Mouse (Mus musculus): ENCODE data around the gene Slc2a9. TPM values are rescaled to one million over a fixed set of nuclear protein-coding genes. Genes with fewer than 3 reads are reported as not detected.

Gene Slc2a9
- polyA plus RNA-seq, 1 experiment from 2014 or later: 2.3 TPM

DNA sequence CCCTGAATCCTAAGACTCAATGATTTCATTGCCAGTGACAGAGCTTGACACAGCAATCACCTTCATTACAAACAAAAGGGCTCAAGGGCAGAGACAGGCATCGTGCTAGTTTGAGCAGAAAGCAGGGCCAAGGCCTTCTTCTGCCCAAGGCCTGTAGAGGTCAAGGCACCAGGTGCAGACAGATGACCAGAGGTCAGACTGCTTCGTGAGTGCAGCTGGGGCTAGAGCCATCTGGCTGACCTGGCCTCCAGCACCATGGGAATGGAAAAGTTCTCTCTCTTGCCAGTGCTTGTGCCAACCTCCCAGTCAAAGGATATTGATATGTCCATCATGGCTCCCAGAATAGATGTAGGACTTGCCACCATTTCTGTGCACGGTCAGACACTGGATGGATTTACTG is 33.9 kb upstream of the Slc2a9 start:
- no peak overlapping the region for H3K9ac ChIP-seq
- peaks cover 98% of the 10 kb centered on the region for H3K36me3 ChIP-seq (replicated peaks)
- WGBS (ENCODE audit: insufficient replicate concordance): 67% methylated on average over 3 of the region's 3 CpGs

DNA sequence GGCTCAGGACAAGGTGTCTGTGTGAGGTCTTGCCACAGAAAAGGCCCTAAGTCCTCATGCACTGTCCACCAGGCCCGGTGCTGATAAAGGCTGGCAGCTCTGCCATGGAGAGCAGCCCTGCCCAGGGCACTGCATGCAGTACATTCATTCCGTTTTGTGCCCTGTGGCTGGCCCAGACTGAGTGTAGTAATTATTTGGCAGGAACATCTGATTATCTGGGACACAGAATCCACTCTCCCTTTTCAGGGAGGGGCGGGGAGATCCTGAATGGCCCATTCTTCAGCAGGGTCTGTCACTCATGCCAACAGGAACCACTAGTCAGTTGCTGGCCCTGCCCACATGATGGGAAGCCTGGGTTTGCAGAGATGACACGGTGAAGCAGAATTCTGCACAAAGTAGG is 29.1 kb upstream of the Slc2a9 start:
- Histone ChIP-seq H3K36me3 (replicated peaks) (peaks cover 97% of the 10 kb centered on the region), H3K4me2 (no peak overlapping the region), H3K27me3 (no peaks in the 10 kb centered on the region), H3K9ac (no peak overlapping the region), H3K4me1 (replicated peaks) (no peaks in the 10 kb centered on the region), H3K27ac (replicated peaks) (no peak overlapping the region), H3K4me3 (replicated peaks) (no peak overlapping the region), H3K9me3 (replicated peaks) (no peaks in the 10 kb centered on the region)
- ATAC-seq (ENCODE audit: insufficient read depth): no peak
- 77% methylated on average over 4 of the region's 4 CpGs for WGBS (ENCODE audit: insufficient replicate concordance)

More for the DNA sequence above, 33.9 kb upstream of the Slc2a9 start:
- no peaks in the 10 kb centered on the region for H3K27me3 ChIP-seq
- no peak overlapping the region for H3K4me3 ChIP-seq (replicated peaks)
- ATAC-seq (ENCODE audit: insufficient read depth): no peak
- H3K9me3 ChIP-seq (replicated peaks): no peaks in the 10 kb centered on the region
- no peak overlapping the region for H3K27ac ChIP-seq (replicated peaks)
- H3K4me2 ChIP-seq: no peak overlapping the region
- no peaks in the 10 kb centered on the region for H3K4me1 ChIP-seq (replicated peaks)

DNA sequence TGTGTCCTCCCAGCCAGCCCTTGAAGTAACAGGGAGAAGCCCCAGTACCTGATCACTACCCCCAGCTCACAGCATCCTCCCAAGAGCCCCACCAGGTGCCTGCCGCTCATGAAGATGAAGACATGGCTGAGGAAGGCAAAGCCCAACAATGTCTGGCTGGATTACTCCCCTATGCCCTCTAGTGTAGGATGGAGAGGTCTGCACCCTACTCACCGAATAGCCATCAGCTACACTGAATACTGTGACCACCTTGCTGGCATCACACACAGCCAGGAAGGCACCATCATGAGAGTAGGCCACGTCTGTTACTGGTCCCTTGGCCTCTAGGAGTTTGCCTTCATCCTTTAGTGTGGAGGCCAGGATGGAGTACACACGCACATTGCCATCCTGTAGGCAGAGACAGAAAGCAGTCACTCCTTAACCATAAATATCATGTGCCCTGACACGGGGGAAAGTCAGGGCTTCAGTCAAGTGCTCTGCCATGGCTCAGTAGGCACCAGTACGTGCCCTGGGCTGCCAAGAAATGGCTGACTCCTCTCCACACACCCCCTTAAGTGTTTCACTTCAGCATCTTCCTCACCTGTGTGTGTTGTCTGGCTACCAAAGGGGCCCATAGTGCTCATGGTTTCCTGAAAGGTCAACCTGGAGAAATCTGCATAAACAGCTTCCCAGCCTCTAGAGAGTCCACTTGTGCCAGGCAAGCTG is 26.9 kb upstream of the Slc2a9 start:
- peak; percentile 47 for ATAC-seq (ENCODE audit: insufficient read depth)
- H3K36me3 ChIP-seq (replicated peaks): peaks cover 97% of the 10 kb centered on the region
- WGBS (ENCODE audit: insufficient replicate concordance): 71% methylated on average over 6 of the region's 6 CpGs

DNA sequence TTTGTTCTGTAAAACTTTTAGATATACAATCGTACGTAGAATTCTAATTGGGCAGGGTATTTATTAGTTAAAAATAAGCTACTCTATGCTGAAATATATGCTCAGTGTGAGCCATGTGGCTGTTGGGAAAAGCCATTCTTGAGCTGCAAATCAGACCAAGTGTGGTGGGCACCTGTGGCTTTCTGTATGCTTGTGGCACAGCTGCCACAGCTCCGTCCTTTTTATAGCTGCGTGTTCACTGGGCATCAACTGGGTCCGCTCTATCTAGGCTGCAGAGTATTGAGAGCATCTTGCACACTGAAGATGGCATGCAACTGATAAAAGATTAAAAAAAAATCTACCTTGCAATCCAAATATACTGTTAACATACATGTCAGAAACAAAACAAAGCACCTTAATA is 20.0 kb upstream of the Slc2a9 start:
- Histone ChIP-seq H3K4me3 (replicated peaks) (no peak overlapping the region), H3K36me3 (replicated peaks) (peaks cover 54% of the 10 kb centered on the region), H3K9me3 (replicated peaks) (no peaks in the 10 kb centered on the region), H3K4me2 (no peak overlapping the region), H3K27ac (replicated peaks) (no peak overlapping the region), H3K27me3 (no peaks in the 10 kb centered on the region), H3K4me1 (replicated peaks) (no peaks in the 10 kb centered on the region), H3K9ac (no peak overlapping the region)
- no peak for ATAC-seq (ENCODE audit: insufficient read depth)
- WGBS (ENCODE audit: insufficient replicate concordance): 79% methylated on average over 5 of the region's 5 CpGs

More for the DNA sequence above, 26.9 kb upstream of the Slc2a9 start:
- Histone ChIP-seq H3K4me3 (replicated peaks) (no peak overlapping the region), H3K27me3 (no peaks in the 10 kb centered on the region), H3K9ac (no peak overlapping the region), H3K9me3 (replicated peaks) (no peaks in the 10 kb centered on the region), H3K4me2 (no peak overlapping the region), H3K27ac (replicated peaks) (no peak overlapping the region), H3K4me1 (replicated peaks) (no peaks in the 10 kb centered on the region)

DNA sequence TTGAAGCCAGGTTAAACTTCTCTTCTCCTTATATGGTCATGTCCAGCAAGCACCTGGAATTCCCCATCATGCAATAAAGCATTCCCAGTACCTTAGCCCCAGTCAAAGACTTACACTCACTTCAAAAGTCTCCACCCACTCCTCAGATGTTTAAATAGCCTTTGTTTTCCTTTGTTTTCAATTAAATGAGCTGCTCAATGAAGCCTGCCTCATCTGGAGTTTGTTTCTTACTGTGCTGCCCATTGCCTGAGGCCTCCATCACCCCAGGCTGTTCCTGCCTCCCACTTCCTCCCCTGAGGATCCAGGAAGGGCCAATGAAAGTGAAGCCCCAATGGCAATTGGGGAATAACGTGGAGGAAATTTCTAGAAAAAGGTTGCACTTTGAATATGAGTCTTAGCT is 17.9 kb upstream of the Slc2a9 start:
- ATAC-seq (ENCODE audit: insufficient read depth): no peak
- Histone ChIP-seq H3K9me3 (replicated peaks) (no peaks in the 10 kb centered on the region), H3K4me1 (replicated peaks) (peaks cover 4% of the 10 kb centered on the region), H3K4me3 (replicated peaks) (no peak overlapping the region), H3K27me3 (no peaks in the 10 kb centered on the region), H3K9ac (no peak overlapping the region), H3K4me2 (no peak overlapping the region), H3K36me3 (replicated peaks) (peaks cover 40% of the 10 kb centered on the region), H3K27ac (replicated peaks) (no peak overlapping the region)
- 41% methylated on average over 1 of the region's 1 CpGs for WGBS (ENCODE audit: insufficient replicate concordance)

DNA sequence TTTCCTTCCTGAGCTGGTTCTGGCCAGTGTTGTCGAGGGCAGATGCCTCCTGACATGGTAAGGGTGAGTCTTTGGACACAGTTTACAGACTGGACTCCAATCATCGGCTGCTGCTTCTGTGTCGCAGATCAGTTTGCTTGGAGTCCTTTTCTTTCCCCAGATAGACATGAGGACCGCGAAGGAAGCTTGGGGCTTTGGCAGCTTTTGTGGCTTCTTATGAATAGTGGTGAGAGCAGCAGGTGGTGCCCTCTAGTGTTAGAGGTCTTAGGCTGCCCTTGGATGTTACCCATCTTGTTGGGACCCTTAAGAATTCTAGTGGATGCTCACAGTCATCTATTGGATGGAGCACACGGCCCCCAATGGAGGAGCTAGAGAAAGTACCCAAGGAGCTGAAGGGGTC is 13.3 kb upstream of the Slc2a9 start:
- no peaks in the 10 kb centered on the region for H3K27me3 ChIP-seq
- peaks cover 21% of the 10 kb centered on the region for H3K4me1 ChIP-seq (replicated peaks)
- no peaks in the 10 kb centered on the region for H3K9me3 ChIP-seq (replicated peaks)
- no peak overlapping the region for H3K9ac ChIP-seq
- H3K36me3 ChIP-seq (replicated peaks): peaks cover 30% of the 10 kb centered on the region
- no peak; the same call in 1 of the 2 replicates for ATAC-seq (ENCODE audit: insufficient read depth)
- no peak overlapping the region for H3K27ac ChIP-seq (replicated peaks)
- H3K4me2 ChIP-seq: no peak overlapping the region
- no peak overlapping the region for H3K4me3 ChIP-seq (replicated peaks)
- 17% methylated on average over 6 of the region's 6 CpGs for WGBS (ENCODE audit: insufficient replicate concordance)

DNA sequence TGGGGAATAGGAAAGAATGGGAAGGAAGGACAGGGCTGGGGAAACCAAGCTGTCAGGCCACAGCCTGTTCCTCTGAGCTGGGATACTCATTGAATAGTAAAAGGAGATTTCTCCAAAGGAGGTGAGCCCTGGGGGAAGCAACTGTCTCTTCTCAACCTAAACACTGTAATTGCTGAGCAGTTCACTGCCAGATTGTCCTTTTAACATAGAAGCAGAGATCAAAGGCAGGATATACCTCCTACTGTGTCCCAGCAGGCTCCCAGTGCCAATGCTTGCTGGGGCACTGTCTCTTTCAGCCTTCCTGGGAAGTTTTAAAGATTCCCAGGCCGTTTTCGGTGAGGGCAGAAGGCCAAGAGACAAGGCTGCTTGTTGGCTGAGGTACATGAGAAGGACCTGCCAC is 10.0 kb upstream of the Slc2a9 start:
- H3K36me3 ChIP-seq (replicated peaks): peaks cover 23% of the 10 kb centered on the region
- H3K4me2 ChIP-seq: no peak overlapping the region
- no peak for ATAC-seq (ENCODE audit: insufficient read depth)
- H3K27me3 ChIP-seq: no peaks in the 10 kb centered on the region
- H3K4me3 ChIP-seq (replicated peaks): no peak overlapping the region
- 35% methylated on average over 2 of the region's 2 CpGs for WGBS (ENCODE audit: insufficient replicate concordance)
- H3K9ac ChIP-seq: no peak overlapping the region
- no peaks in the 10 kb centered on the region for H3K9me3 ChIP-seq (replicated peaks)
- peaks cover 51% of the 10 kb centered on the region for H3K4me1 ChIP-seq (replicated peaks)
- 0 out of 2 replicates have a peak overlapping the region, but pooled peaks have one; percentile 10 for H3K27ac ChIP-seq (replicated peaks)

DNA sequence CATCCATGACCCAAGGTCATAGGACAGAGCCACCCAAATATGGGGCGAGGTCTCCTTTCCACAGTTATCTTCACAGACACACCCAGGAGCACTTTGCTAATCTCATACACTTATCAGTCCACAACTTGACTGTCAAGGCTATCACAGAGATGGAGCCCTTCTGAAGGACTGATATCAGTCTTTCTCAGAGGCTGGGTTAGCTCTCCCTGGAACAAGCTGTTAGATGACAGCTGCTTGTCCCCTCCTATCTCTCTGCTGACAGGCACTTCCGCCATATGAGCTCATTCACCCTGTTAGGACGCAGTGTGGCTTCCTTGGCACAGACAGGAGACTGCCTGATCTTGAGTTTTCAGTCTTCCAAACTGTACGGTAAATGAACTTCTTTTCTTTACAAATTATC is 6.6 kb upstream of the Slc2a9 start:
- H3K4me1 ChIP-seq (replicated peaks): peaks cover 79% of the 10 kb centered on the region
- no peaks in the 10 kb centered on the region for H3K9me3 ChIP-seq (replicated peaks)
- 16% methylated on average over 4 of the region's 4 CpGs for WGBS (ENCODE audit: insufficient replicate concordance)
- no peaks in the 10 kb centered on the region for H3K27me3 ChIP-seq
- H3K4me3 ChIP-seq (replicated peaks): peak overlapping the region; percentile 61
- H3K27ac ChIP-seq (replicated peaks): peak overlapping the region; percentile 92
- H3K9ac ChIP-seq: peak overlapping the region; percentile 48
- peak overlapping the region; percentile 59 for H3K4me2 ChIP-seq
- peaks cover 10% of the 10 kb centered on the region for H3K36me3 ChIP-seq (replicated peaks)
- ATAC-seq (ENCODE audit: insufficient read depth): peak; percentile 93

DNA sequence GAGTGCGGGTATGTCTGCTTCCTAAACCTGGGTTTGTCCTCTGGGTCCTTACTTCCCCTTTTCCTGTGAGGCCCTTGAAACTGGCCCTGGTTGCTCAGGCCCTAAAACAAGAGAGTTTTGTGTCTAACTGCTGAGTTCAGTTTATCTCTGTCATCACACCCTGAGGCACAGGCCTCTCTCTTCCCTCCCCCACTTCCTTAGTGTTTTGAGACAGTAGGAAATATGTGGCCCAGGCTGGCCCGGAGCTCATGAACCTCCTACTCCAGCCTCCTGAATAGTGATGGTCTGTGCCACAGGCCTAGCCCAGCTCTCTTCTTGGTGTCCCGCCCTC is 2.5 kb upstream of the Slc2a9 start:
- no peaks in the 10 kb centered on the region for H3K36me3 ChIP-seq (replicated peaks)
- H3K4me3 ChIP-seq (replicated peaks): no peak overlapping the region
- peaks cover 87% of the 10 kb centered on the region for H3K4me1 ChIP-seq (replicated peaks)
- H3K27ac ChIP-seq (replicated peaks): peak overlapping the region; percentile 92
- H3K27me3 ChIP-seq: no peaks in the 10 kb centered on the region
- peak; percentile 6; the same call in 1 of the 2 replicates for ATAC-seq (ENCODE audit: insufficient read depth)
- peak overlapping the region; percentile 43 for H3K4me2 ChIP-seq
- 11% methylated on average over 3 of the region's 3 CpGs for WGBS (ENCODE audit: insufficient replicate concordance)
- H3K9ac ChIP-seq: peak overlapping the region; percentile 41
- no peaks in the 10 kb centered on the region for H3K9me3 ChIP-seq (replicated peaks)

DNA sequence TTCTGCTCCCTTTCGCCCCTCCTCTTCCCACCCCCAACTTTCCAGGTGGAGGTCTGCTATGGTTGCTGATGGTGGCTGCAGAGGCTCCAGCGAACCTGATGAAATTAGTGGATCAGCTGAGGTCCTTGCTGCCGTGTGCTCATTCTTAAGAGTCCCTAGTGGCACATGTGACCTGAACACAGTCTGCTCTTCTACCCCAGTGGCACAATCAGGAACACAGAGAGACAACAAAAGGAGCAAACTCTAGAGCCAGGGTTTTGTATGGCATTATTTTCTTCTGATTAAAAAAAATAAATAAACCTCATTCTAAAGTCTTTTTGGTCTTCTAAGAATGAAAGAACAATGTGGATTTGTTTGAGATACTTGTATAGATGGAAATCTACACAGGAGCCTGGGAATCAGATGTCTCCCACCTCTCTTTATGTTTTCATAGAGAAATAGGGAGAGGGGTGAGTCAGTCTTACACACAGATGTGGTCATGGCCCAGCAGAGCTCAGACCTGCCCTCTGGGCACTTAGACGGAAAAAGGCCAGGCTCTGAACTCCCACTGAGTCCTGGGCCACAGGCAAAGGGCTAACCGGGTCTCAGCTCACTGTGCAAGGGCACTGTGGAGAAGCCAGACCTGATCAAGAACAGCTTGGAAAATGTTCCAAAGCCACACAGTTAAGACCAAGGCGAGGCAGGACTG is 1.9 kb upstream of the Slc2a9 start:
- WGBS (ENCODE audit: insufficient replicate concordance): 32% methylated on average over 6 of the region's 6 CpGs

DNA sequence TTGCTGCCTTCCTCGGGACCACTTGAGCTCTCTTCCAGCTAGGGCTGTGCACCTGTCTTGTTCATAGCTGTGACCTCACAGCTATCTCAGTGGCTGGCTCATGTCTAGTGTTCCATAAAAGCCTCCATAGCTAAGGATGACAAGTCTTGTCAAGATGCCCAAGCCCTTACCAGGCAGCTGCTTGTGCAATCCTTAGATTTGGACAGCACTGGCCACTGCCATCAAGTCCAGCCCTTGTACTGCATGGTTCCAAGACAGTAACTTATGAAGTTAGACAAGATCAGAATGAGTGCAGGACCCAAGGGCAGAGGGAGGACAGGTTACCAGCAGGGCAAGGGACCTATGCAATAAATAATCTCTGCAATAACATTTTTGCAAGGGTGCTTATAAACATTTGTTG is 1.2 kb upstream of the Slc2a9 start:
- Histone ChIP-seq H3K27me3 (no peaks in the 10 kb centered on the region), H3K4me1 (replicated peaks) (peaks cover 89% of the 10 kb centered on the region)
- 80% methylated on average over 1 of the region's 1 CpGs for WGBS (ENCODE audit: insufficient replicate concordance)

More for the DNA sequence above, 1.9 kb upstream of the Slc2a9 start:
- no peaks in the 10 kb centered on the region for H3K27me3 ChIP-seq
- H3K9ac ChIP-seq: peak overlapping the region; percentile 41
- peaks cover 88% of the 10 kb centered on the region for H3K4me1 ChIP-seq (replicated peaks)
- peak overlapping the region; percentile 43 for H3K4me2 ChIP-seq
- H3K27ac ChIP-seq (replicated peaks): peak overlapping the region; percentile 92
- ATAC-seq (ENCODE audit: insufficient read depth): no peak
- H3K4me3 ChIP-seq (replicated peaks): no peak overlapping the region
- H3K9me3 ChIP-seq (replicated peaks): no peaks in the 10 kb centered on the region
- H3K36me3 ChIP-seq (replicated peaks): no peaks in the 10 kb centered on the region

More for the DNA sequence above, 1.2 kb upstream of the Slc2a9 start:
- Histone ChIP-seq H3K9ac (no peak overlapping the region), H3K36me3 (replicated peaks) (no peaks in the 10 kb centered on the region), H3K4me2 (no peak overlapping the region), H3K9me3 (replicated peaks) (no peaks in the 10 kb centered on the region), H3K4me3 (replicated peaks) (no peak overlapping the region), H3K27ac (replicated peaks) (peak overlapping the region; percentile 92; the same call in 1 of the 2 replicates)
- no peak for ATAC-seq (ENCODE audit: insufficient read depth)

Data from liver, embryonic 15.5 days (tissue).